Mouse (Mus musculus) lung, adult 2 months (tissue): ENCODE measurements around the gene Bcdin3d. TPM values are rescaled to one million over a fixed set of nuclear protein-coding genes. Genes with fewer than 3 reads are reported as not detected.

Experiments used
- DNase-seq: peaks from one replicate; pipeline ENCODE4 v3.0.0; 2022
- H3K4me1 ChIP-seq: fragments of 200-500 bp; 2 replicates; pipeline ENCODE4 v1.6.1; 2011; ENCODE audit warnings: low read length; ENCODE audit not compliant: control insufficient read depth, insufficient read depth
- H3K4me3 ChIP-seq: fragments of 200-500 bp; replicated peaks from 2 replicates; pipeline ENCODE3; 2011; ENCODE audit warnings: low read depth, mild to moderate bottlenecking, control low read depth, low read length; ENCODE audit errors: extremely low read depth
- CTCF ChIP-seq: fragments of 200-500 bp; IDR thresholded peaks from 2 replicates; pipeline ENCODE4 v1.5.1; 2011; ENCODE audit warnings: mild to moderate bottlenecking, low read length, control low read depth; ENCODE audit not compliant: insufficient read depth
- POLR2A ChIP-seq: fragments of 200-500 bp; IDR thresholded peaks from 2 replicates; pipeline ENCODE4 v1.6.1; 2011; ENCODE audit warnings: low read depth, mild to moderate bottlenecking, control low read depth, low read length, borderline replicate concordance; ENCODE audit errors: extremely low read depth
- WGBS: fragments of 180-500 bp; shearing (Covaris S2); methylation state at CpG from one replicate; pipeline ENCODE4 v1.1.7; 2018; 5-methylcytosine and 5-hydroxymethylcytosine counted together
- polyA plus RNA-seq: library from polyadenylated mRNA; depleted of rRNA; stranded (reverse); fragments of >200 nt; gene quantifications from 2 replicates; pipeline ENCODE4 v1.2.3, GENCODE M21; 2012

Gene Bcdin3d
- polyA plus RNA-seq, 1 experiment, result 5.2 TPM

- Histone ChIP-seq H3K4me3 (no peak overlapping the region), H3K4me1 (peaks cover 15% of the 10 kb centered on the region)
- DNase-seq, result no peak
- WGBS, result 63% methylated on average over 5 of the region's 5 CpGs
- TF ChIP-seq POLR2A (no peak), CTCF (no peak)
Observed at GRCm38 (mm10) chr15:99503256-99503655, 28.7 kb upstream of the Bcdin3d start.

DNA sequence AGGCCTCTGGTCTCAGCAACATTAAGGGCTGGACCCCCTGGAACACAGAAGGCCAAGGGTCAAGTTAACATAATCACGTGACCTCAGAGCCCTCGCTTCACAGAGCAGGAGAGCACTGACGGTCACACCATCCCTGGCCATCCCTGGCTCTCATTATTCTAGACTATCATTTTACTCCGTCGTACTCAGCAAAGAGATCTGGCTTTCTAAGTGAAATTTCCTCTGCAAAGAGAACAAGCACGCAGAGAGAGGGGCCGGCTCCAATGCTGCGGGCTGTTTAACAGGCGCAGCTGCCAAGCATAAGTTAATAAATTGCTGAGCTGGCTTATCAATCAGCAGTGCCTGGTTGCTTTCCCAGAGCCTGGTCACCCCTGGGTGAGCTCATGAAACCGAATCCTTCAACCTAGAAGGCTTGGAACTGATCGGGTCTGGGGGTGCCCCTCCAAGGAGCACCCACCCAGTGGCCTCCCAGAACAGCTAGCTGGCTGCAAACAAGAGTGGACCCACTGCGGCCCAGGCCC, 27.8 kb upstream of the Bcdin3d start:
- peaks cover 22% of the 10 kb centered on the region for H3K4me1 ChIP-seq
- no peak overlapping the region for H3K4me3 ChIP-seq
- 57% methylated on average over 12 of the region's 12 CpGs for whole genome bisulfite sequencing
- DNase-seq, result no peak
- TF ChIP-seq POLR2A (no peak), CTCF (no peak)

DNA sequence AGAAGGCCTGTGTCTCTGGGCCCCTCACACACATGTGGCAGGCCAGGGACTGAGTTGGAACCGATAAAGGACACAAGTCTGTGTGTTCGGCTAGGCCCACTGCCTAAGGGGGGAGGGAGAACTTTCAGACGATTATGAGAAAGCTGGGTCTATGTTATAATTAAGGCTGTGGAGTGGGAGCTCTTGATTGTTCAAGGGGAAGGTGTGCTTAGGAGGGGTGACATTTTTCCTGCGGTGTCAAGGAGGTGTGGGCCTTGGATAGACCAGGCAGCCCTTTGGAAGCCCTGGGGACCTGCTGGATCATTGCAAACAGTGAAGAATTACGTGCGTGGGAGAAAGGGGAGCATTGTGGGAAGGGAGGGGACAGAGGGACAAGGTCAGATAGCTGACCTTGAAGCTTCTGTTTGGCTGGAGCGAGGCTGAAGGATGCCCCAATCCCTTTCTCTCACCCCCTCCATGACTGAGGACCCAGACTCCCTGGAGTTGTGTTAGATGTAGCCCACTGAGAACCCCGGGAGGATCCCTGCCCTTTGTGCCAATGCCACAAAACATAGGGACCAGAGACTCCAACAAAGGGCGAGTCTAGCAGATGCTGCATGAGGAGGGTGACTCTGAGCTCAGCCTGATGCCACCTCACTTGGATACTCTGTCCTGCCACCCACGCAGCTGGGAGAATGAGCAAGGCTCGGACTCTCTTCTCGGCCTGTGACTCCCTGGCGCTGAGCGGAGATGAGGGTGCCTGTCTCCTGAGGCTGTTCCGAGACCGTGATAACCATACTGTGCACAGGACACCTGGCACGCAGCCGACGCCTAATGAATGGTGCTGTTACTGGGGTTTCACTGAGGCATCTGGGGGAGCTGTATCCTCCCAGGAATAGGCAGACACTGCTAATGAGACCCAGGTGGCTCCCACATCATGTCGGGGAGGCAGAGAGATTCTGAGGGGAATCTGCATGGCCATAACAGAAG, 27.0 kb upstream of the Bcdin3d start:
- H3K4me1 ChIP-seq, result peaks cover 24% of the 10 kb centered on the region
- WGBS, result 75% methylated on average over 20 of the region's 20 CpGs
- TF ChIP-seq CTCF (no peak), POLR2A (no peak)
- H3K4me3 ChIP-seq, result no peak overlapping the region
- no peak for DNase-seq

DNA sequence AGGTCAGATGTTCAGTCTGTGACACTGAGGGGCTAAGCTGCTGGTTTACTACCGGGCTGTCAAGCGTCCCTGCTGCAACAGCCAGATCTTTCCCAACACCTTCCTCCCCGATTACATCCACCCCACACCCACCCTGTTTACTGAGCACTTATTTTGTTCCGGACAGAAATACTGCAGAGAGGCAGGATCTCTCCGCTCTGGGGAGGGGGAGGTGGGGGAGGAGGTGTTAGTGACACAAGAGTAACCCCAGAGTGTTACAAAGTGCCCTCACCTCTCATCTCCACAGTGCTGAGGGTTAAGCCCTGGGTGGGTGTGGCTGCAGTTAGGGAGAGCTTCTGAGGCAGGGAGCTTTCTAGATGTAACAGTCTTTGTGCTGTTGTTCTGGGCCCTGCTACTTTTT, 25.8 kb upstream of the Bcdin3d start:
- H3K4me1 ChIP-seq, result peaks cover 20% of the 10 kb centered on the region

GRCm38 (mm10) chr15:99499726-99500125, 25.2 kb upstream of the Bcdin3d start:
- 44% methylated on average over 6 of the region's 6 CpGs for WGBS
- Histone ChIP-seq H3K4me3 (no peak overlapping the region), H3K4me1 (peaks cover 20% of the 10 kb centered on the region)
- no peak for TF ChIP-seq CTCF
- TF ChIP-seq POLR2A, result no peak
- DNase-seq, result no peak

More for the DNA sequence above, 25.8 kb upstream of the Bcdin3d start:
- 17% methylated on average over 5 of the region's 5 CpGs for WGBS
- DNase-seq, result peak; percentile 39
- TF ChIP-seq CTCF (no peak), POLR2A (no peak)
- H3K4me3 ChIP-seq, result no peak overlapping the region

DNA sequence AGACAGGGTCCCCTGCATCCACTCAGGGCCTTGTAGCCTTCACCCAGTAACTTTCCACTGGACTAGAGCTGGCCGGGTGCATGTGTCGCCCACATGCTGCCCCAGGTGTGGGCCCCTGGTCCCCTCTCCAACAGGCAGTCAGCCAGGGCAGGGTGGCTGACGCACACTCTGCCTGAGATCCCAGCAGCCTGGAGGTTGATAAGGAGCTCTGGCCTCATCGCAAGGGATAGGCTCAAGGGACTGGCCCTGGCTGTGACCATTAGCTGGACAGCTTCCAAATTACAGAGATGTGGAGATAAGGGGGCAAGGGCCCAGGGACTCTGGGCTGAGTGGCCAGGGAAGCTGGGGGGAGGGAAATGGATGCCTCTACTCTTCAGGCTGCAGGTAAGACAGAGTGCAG, 24.3 kb upstream of the Bcdin3d start:
- Histone ChIP-seq H3K4me1 (peaks cover 20% of the 10 kb centered on the region), H3K4me3 (no peak overlapping the region)
- TF ChIP-seq POLR2A (no peak; the same call in 1 of the 2 replicates), CTCF (no peak)
- 40% methylated on average over 4 of the region's 4 CpGs for WGBS
- DNase-seq, result peak; percentile 60

DNA sequence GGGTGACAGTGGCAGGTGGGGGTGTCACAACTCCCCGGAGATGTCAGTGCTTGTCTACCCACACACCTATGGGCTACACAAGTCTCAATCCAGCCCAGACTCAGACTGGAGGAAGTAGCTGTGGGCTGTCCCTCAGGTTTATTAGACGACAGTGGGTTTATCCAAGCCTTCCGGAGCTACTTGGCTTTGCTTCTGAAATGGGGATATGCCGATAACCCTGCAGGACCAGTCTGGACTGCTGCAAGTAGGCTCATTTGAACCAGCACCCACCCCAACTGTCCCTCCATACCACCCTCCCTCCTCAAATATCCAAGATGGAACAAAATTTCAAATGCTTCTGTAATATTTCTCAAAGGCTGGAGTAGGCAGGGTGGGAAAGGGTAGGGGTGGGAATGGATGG, 23.8 kb upstream of the Bcdin3d start:
- H3K4me3 ChIP-seq, result no peak overlapping the region
- WGBS, result 35% methylated on average over 4 of the region's 4 CpGs
- TF ChIP-seq POLR2A (no peak), CTCF (no peak)
- no peak for DNase-seq
- peaks cover 20% of the 10 kb centered on the region for H3K4me1 ChIP-seq

- Histone ChIP-seq H3K4me3 (peak overlapping the region; percentile 47), H3K4me1 (peaks cover 20% of the 10 kb centered on the region)
- TF ChIP-seq CTCF (no peak), POLR2A (peak; percentile 65; the same call in 1 of the 2 replicates)
- WGBS, result 24% methylated on average over 12 of the region's 12 CpGs
- DNase-seq, result peak; percentile 85
Observed at GRCm38 (mm10) chr15:99497527-99498242, 23.2 kb upstream of the Bcdin3d start.

- peak; percentile 40 for DNase-seq
- Histone ChIP-seq H3K4me3 (no peak overlapping the region), H3K4me1 (peaks cover 20% of the 10 kb centered on the region)
- TF ChIP-seq POLR2A (no peak), CTCF (peak; percentile 49)
- WGBS, result 9% methylated on average over 4 of the region's 4 CpGs
Observed at GRCm38 (mm10) chr15:99497061-99497460, 22.5 kb upstream of the Bcdin3d start.

DNA sequence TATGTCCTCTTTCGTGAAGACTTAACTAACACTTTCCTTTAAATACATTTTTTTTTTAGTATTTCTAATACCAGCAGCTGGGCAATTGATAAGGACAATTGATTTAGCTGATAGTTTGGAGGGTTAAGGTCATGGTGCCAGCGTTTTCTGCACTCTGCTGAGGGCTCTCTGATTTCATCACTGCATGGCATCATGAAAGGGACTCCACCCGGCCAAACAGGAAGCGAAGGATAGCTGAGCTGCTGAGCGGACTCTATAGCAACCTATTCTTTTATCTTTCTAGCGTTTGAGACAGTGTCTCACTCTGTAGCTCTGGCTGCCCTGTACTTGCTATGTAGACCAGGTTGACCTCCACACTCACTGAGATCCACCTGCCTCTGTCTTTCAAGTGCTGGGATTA, 10.2 kb upstream of the Bcdin3d start:
- no peak for DNase-seq
- WGBS, result 37% methylated on average over 6 of the region's 6 CpGs
- Histone ChIP-seq H3K4me3 (no peak overlapping the region), H3K4me1 (no peaks in the 10 kb centered on the region)
- TF ChIP-seq CTCF (no peak), POLR2A (no peak)
